Mouse (Mus musculus): ENCODE results near the gene Fmo5.

- TF ChIP-seq CTCF (IDR thresholded peaks at IDR 0.05; ENCODE audit: borderline replicate concordance, extremely low read depth, insufficient read depth, insufficient read length) = no peak
- no peak for TF ChIP-seq POLR2A (IDR thresholded peaks at IDR 0.05; ENCODE audit: borderline replicate concordance, extremely low read depth, insufficient read depth, insufficient read length, poor library complexity, severe bottlenecking)
Measured at GRCm38 (mm10) chr3:97617091-97617825, 11.3 kb upstream of the Fmo5 start.
